Mouse (Mus musculus): Measurements from ENCODE around the gene Gm21693. TPM values are rescaled to one million over a fixed set of nuclear protein-coding genes. Genes with fewer than 3 reads are reported as not detected.
"Not testable (repeated sequence)": the region's sequence is repeated elsewhere in the genome, so short reads cannot be mapped to it uniquely, and the experiment has no call there.

The Gm21693 gene
- polyA plus RNA-seq (2015; fragmentation: Nextera tagmentation; extraction: Ambion mirVana) = not detected in 2 replicates

GRCm38 (mm10) chrY:3345229-3345628 is at the start of gene Gm21693:
TSS of gene Gm21693 (minus strand) at chrY:3345329.
- not testable (repeated sequence) for H3K4me1 ChIP-seq; H3K4me3 ChIP-seq; H3K9me3 ChIP-seq; H3K36me3 ChIP-seq; H3K9ac ChIP-seq (replicated peaks); H3K27ac ChIP-seq (replicated peaks); H3K27me3 ChIP-seq; H3K4me2 ChIP-seq (replicated peaks); ATAC-seq (replicated peaks)
- WGBS = no CpG with 5 or more reads among the region's 9 CpGs

DNA sequence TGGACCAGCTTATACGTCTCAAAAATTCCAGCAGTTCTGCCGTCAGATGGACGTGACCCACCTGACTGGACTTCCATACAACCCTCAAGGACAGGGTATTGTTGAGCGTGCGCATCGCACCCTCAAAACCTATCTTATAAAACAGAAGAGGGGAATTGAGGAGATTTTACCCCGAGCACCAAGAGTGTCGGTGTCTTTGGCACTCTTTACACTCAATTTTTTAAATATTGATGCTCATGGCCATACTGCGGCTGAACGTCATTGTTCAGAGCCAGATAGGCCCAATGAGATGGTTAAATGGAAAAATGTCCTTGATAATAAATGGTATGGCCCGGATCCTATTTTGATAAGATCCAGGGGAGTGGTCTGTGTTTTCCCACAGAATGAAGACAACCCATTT is 4.5 kb downstream of the Gm21693 start:
- not testable (repeated sequence) for H3K9me3 ChIP-seq; H3K27me3 ChIP-seq; H3K27ac ChIP-seq (replicated peaks); ATAC-seq (replicated peaks); H3K4me1 ChIP-seq; H3K4me2 ChIP-seq (replicated peaks); H3K9ac ChIP-seq (replicated peaks); H3K36me3 ChIP-seq; H3K4me3 ChIP-seq
- WGBS = 100% methylated on average over 1 of the region's 11 CpGs

GRCm38 (mm10) chrY:3306349-3306748 is 38.8 kb downstream of the Gm21693 start, which contains the start of gene Gm21677:
TSS of gene Gm21677 (minus strand) at chrY:3306449.
- not testable (repeated sequence) for H3K27me3 ChIP-seq; ATAC-seq (replicated peaks); H3K4me2 ChIP-seq (replicated peaks); H3K36me3 ChIP-seq; H3K27ac ChIP-seq (replicated peaks); H3K4me3 ChIP-seq; H3K4me1 ChIP-seq; H3K9ac ChIP-seq (replicated peaks); H3K9me3 ChIP-seq
- WGBS = no CpG with 5 or more reads among the region's 9 CpGs

Other genes with a start within 250 kb of the Gm21693 start
- gene Gm21677, start 38.9 kb downstream of the Gm21693 start, polyA plus RNA-seq (2015; fragmentation: Nextera tagmentation; extraction: Ambion mirVana) = not detected in 2 replicates
- not detected in 2 replicates for gene Gm21704, start 64.8 kb upstream of the Gm21693 start, polyA plus RNA-seq (2015; fragmentation: Nextera tagmentation; extraction: Ambion mirVana)
- gene Gm21708, start 64.8 kb upstream of the Gm21693 start, polyA plus RNA-seq (2015; fragmentation: Nextera tagmentation; extraction: Ambion mirVana) = not detected in 2 replicates